Mouse (Mus musculus): Measurements from ENCODE around the gene Tec.

The Tec gene

GRCm38 (mm10) chr5:72784719-72785118 is 83.6 kb downstream of the Tec start:
- in situ Hi-C loops (cut with MboI, MseI): no loop called here

- in situ Hi-C loops (cut with MboI, MseI): no loop called here
Observed at GRCm38 (mm10) chr5:72783957-72784356, 84.3 kb downstream of the Tec start.

GRCm38 (mm10) chr5:72783123-72783522 is 85.2 kb downstream of the Tec start:
- in situ Hi-C loops (cut with MboI, MseI): no loop called here

GRCm38 (mm10) chr5:72781776-72782175 is 86.5 kb downstream of the Tec start:
- in situ Hi-C loops (cut with MboI, MseI): no loop called here

- in situ Hi-C loops (cut with MboI, MseI): no loop called here
Observed at GRCm38 (mm10) chr5:72776595-72776994, 91.7 kb downstream of the Tec start.

GRCm38 (mm10) chr5:72776127-72776526 is 92.2 kb downstream of the Tec start:
- in situ Hi-C loops (cut with MboI, MseI): no loop called here

GRCm38 (mm10) chr5:72769841-72770240 is 98.4 kb downstream of the Tec start:
- in situ Hi-C loops (cut with MboI, MseI): no loop called here

- in situ Hi-C loops (cut with MboI, MseI): no loop called here
Observed at GRCm38 (mm10) chr5:72763546-72763945, 104.7 kb downstream of the Tec start.

- in situ Hi-C loops (cut with MboI, MseI): no loop called here
Observed at GRCm38 (mm10) chr5:72763025-72763424, 105.3 kb downstream of the Tec start.

- in situ Hi-C loops (cut with MboI, MseI): no loop called here
Observed at GRCm38 (mm10) chr5:72761758-72762157, 106.5 kb downstream of the Tec start.

GRCm38 (mm10) chr5:72761237-72761636 is 107.0 kb downstream of the Tec start:
- in situ Hi-C loops (cut with MboI, MseI): no loop called here

GRCm38 (mm10) chr5:72758925-72759924 is 109.1 kb downstream of the Tec start:
- in situ Hi-C loops (cut with MboI, MseI): no loop called here

GRCm38 (mm10) chr5:72757155-72757773 is 111.0 kb downstream of the Tec start:
- in situ Hi-C loops (cut with MboI, MseI): no loop called here

GRCm38 (mm10) chr5:72755941-72756340 is 112.3 kb downstream of the Tec start:
- in situ Hi-C loops (cut with MboI, MseI): no loop called here

GRCm38 (mm10) chr5:72755035-72755434 is 113.2 kb downstream of the Tec start:
- in situ Hi-C loops (cut with MboI, MseI): no loop called here

- in situ Hi-C loops (cut with MboI, MseI): no loop called here
Observed at GRCm38 (mm10) chr5:72752585-72752984, 115.7 kb downstream of the Tec start, which contains the start of gene Txk. Txk (minus strand) TSS chr5:72752777.

- in situ Hi-C loops (cut with MboI, MseI): no loop called here
Observed at GRCm38 (mm10) chr5:72751056-72751758, 117.1 kb downstream of the Tec start.

- in situ Hi-C loops (cut with MboI, MseI): no loop called here
Observed at GRCm38 (mm10) chr5:72750226-72750625, 118.1 kb downstream of the Tec start.

GRCm38 (mm10) chr5:72748659-72749265 is 119.5 kb downstream of the Tec start:
- in situ Hi-C loops (cut with MboI, MseI): no loop called here

GRCm38 (mm10) chr5:72747384-72747783 is 120.9 kb downstream of the Tec start:
- in situ Hi-C loops (cut with MboI, MseI): no loop called here

GRCm38 (mm10) chr5:72746461-72746860 is 121.8 kb downstream of the Tec start:
- in situ Hi-C loops (cut with MboI, MseI): no loop called here

- in situ Hi-C loops (cut with MboI, MseI): no loop called here
Observed at GRCm38 (mm10) chr5:72743103-72743502, 125.2 kb downstream of the Tec start.
